Mouse (Mus musculus): Measurements from ENCODE around the gene Lrrc46.

Gene Lrrc46

DNA sequence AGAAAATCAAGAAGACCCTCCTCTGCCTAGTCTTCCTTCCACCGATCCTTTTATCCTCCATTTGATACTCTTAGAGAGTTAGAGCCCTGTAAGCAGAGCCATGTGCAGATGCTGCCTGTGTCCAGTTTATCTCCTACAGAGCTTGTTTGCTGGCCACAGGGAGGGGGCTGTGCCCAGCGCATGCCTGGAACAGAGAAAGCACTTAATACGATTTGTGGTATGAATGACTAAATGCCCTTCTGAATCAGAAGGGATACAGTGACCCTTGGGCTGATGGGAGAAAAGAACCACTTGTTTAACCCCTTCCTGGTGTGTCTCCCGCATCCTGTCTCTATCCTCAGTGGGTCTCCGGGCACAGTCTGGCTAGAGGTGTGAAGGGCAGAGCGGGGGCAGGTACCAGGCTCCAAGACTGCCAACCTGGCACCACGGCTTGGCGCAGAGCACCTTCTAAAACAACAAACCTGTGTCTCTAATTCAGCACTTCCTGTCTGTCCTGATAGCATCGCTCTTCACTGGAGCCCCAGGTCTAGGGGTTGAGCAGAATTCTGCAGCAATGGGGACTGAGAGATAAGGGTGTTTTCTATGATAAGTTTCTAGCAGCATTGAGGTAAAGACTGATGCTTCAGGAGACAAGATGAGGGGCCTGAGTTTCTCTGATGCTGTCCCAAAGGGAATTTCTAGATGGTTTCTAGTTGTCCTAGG lies 34.0 kb downstream of the Lrrc46 start:
- peak; percentile 30 for DNase-seq

- DNase-seq: no peak
Observed at GRCm38 (mm10) chr11:97003170-97003569, 38.0 kb downstream of the Lrrc46 start.

DNA sequence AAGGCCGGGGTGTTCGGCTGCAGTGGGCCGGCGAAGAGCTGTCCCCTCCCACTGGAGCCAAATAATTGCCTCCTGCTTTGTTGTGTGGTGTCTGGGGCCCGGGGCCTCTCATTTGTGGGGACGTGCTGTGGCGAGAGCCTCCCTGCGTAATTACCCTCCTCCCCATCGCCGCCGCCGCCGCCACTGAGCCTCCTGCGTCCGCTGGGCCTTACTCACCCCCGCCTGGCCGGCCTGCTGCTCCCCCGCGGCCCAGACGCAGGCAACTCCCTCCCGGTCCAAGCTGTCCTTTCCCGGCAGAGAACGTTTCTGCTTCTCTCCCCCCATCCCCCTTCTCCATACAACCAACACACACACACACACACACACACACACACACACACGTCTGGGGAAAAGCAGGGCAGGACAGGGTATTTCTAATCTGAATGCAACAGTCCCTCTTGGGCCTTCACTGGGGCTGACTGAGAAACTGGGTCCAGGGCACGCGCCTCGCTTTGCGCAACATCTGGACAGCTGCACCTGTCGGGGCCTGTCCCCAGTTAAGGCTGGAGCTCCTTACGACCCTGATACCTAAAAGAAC lies 43.7 kb downstream of the Lrrc46 start:
- DNase-seq: peak; percentile 39

- no peak for DNase-seq
Observed at GRCm38 (mm10) chr11:96996773-96997379, 44.3 kb downstream of the Lrrc46 start.

- DNase-seq: peak; percentile 80
Observed at GRCm38 (mm10) chr11:96995836-96996772, 45.1 kb downstream of the Lrrc46 start.

GRCm38 (mm10) chr11:96995031-96995430 lies 46.2 kb downstream of the Lrrc46 start:
- DNase-seq: no peak

GRCm38 (mm10) chr11:96992722-96993311 lies 48.4 kb downstream of the Lrrc46 start:
- peak; percentile 56 for DNase-seq

DNA sequence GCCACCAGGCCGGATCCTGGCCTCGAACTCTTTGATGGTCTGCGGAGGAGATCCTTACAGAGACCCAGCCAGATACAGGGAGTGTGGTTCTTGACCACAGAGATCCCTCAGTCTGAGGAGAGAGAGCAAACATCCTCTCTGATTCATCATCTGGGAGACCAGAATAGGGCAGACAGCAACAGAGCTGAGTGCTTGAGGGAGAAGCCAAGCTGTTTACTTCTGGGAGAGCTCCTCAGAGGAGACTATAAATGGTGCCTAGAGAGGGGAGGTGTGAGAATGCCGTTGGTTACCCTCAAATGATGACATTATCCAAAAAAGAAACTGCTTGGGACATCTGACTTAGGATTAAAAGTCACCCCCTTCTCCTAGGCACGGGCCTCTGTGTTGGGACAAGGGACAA lies 49.7 kb downstream of the Lrrc46 start:
- DNase-seq: no peak

GRCm38 (mm10) chr11:96987873-96988655 lies 53.1 kb downstream of the Lrrc46 start:
- peak; percentile 78 for DNase-seq

DNA sequence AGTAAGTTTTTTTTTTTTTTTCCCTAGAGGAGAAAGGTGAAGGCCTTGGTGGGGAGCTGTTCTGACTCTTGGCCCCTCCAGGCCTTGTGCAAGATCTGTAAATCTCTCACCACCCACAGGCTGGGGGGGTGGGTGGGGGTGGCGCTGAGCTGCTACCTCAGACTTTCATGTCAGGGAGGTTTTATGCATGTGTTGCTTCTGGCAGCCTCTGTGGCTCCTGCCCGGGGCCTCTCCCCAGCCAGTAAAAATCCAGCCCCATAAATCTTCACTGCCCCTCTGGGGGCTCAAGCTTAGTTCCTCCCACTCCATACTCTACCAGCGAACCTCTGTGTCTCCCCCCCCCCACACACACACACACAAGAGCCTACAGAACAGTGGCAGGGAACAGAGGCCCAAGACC lies 54.7 kb downstream of the Lrrc46 start:
- peak; percentile 40 for DNase-seq

GRCm38 (mm10) chr11:96984903-96985302 lies 56.3 kb downstream of the Lrrc46 start:
- no peak for DNase-seq

All from thymus, postnatal 14 days (tissue).